Mouse (Mus musculus) limb, embryonic 14.5 days (tissue): ENCODE data around the gene Xrcc1. TPM values are rescaled to one million over a fixed set of nuclear protein-coding genes. Genes with fewer than 3 reads are reported as not detected.
A peak's percentile ranks its signal among the peaks of the same experiment; 100 is the strongest.
"Not testable (repeated sequence)": the region's sequence is repeated elsewhere in the genome, so short reads cannot be mapped to it uniquely, and the experiment has no call there.

Experiments used
- ATAC-seq: fragments of 200-750 bp; cut with Nextera tagmentation; 2 replicates; pipeline ENCODE4 v1.8.0; 2017; ENCODE audit warnings: low read depth, moderate number of reproducible peaks, moderate TSS enrichment; ENCODE audit not compliant: low FRiP score
- DNase-seq: peaks from one replicate; pipeline ENCODE4 v3.0.0-alpha.2; 2015; ENCODE audit warnings: low spot score
- H3K27ac ChIP-seq: fragments of 300-500 bp; sonication (generic); replicated peaks from 2 replicates; pipeline ENCODE4 v1.5.1; 2014; ENCODE audit warnings: low read depth, mild to moderate bottlenecking, low read length, moderate library complexity, mixed read lengths
- H3K27me3 ChIP-seq: fragments of 300-500 bp; sonication (generic); 2 replicates; pipeline ENCODE4 v1.6.1; 2014; ENCODE audit warnings: low read length, mixed read lengths; ENCODE audit not compliant: control insufficient read depth, insufficient read depth
- H3K36me3 ChIP-seq: fragments of 300-500 bp; sonication (generic); 2 replicates; pipeline ENCODE4 v1.6.1; 2014; ENCODE audit warnings: mild to moderate bottlenecking, low read length, moderate library complexity, mixed read lengths; ENCODE audit not compliant: control insufficient read depth, insufficient read depth
- H3K4me1 ChIP-seq: fragments of 300-500 bp; sonication (generic); 2 replicates; pipeline ENCODE4 v1.6.1; 2014; ENCODE audit warnings: antibody characterized with exemption, low read length, mixed read lengths; ENCODE audit not compliant: control insufficient read depth, insufficient read depth
- H3K4me2 ChIP-seq: fragments of 300-500 bp; sonication (generic); replicated peaks from 2 replicates; pipeline ENCODE4 v1.6.1; 2014; ENCODE audit warnings: low read depth, mild to moderate bottlenecking, low read length, moderate library complexity; ENCODE audit not compliant: severe bottlenecking
- H3K4me3 ChIP-seq: fragments of 300-500 bp; sonication (generic); replicated peaks from 2 replicates; pipeline ENCODE4 v1.5.1; 2014; ENCODE audit warnings: low read length
- H3K9ac ChIP-seq: fragments of 300-500 bp; sonication (generic); 2 replicates; pipeline ENCODE4 v1.6.1; 2014; ENCODE audit warnings: mild to moderate bottlenecking, low read depth, low read length, moderate library complexity; ENCODE audit not compliant: severe bottlenecking
- H3K9me3 ChIP-seq: fragments of 300-500 bp; sonication (generic); 2 replicates; pipeline ENCODE4 v1.6.1; 2016; ENCODE audit warnings: low read length; ENCODE audit not compliant: control insufficient read depth
- POLR2A ChIP-seq: fragments of 200-500 bp; IDR thresholded peaks from 2 replicates; pipeline ENCODE4 v1.8.0; 2012; ENCODE audit warnings: inconsistent platforms, mild to moderate bottlenecking, moderate library complexity, borderline replicate concordance; ENCODE audit not compliant: insufficient read depth, insufficient read length; ENCODE audit errors: extremely low read depth
- WGBS: fragments of 180-500 bp; shearing (Covaris S2); extraction: QIAGEN DNeasy Blood & Tissue Kit; methylation state at CpG from one replicate; pipeline ENCODE4 v1.1.7; 2014; 5-methylcytosine and 5-hydroxymethylcytosine counted together
- polyA plus RNA-seq, 2 experiments: library from polyadenylated mRNA; depleted of rRNA in 1 of 2; stranded (reverse) in 1 of 2; unstranded in 1 of 2; fragments of >200 nt; fragmentation: Nextera tagmentation in 1 of 2; extraction: Ambion mirVana in 1 of 2; gene quantifications; 2 replicates each; pipeline versions ENCODE4 v1.2.1 to v1.2.3; 2012 to 2014

The Xrcc1 gene
- polyA plus RNA-seq, 2 experiments = 103 to 133 TPM

GRCm38 (mm10) chr7:24507726-24508114 is 38.4 kb upstream of the Xrcc1 start:
- WGBS = under 1% methylated on average over 20 of the region's 20 CpGs

GRCm38 (mm10) chr7:24512355-24512754 is 33.7 kb upstream of the Xrcc1 start, which contains the start of gene AC161166.1:
Gene AC161166.1 (minus strand): TSS chr7:24512455.
- WGBS = 92% methylated on average over 7 of the region's 7 CpGs
- Histone ChIP-seq H3K4me1 (no peaks in the 10 kb centered on the region), H3K27ac (no peak within 1 kb of the TSS), H3K4me2 (no peak within 1 kb of the TSS), H3K9me3 (no peaks in the 10 kb centered on the region), H3K9ac (no peak within 1 kb of the TSS), H3K4me3 (no peak within 1 kb of the TSS), H3K27me3 (no peaks in the 10 kb centered on the region), H3K36me3 (peaks cover 15% of the 10 kb centered on the region)
- DNase-seq = no peak
- no peak for ATAC-seq
- TF ChIP-seq POLR2A = no peak

More at GRCm38 (mm10) chr7:24507726-24508114, 38.4 kb upstream of the Xrcc1 start:
- no peak for DNase-seq
- Histone ChIP-seq H3K4me3 (peak overlapping the region; percentile 83), H3K27me3 (no peaks in the 10 kb centered on the region), H3K27ac (peak overlapping the region; percentile 99), H3K4me2 (peak overlapping the region; percentile 76), H3K9me3 (no peaks in the 10 kb centered on the region), H3K36me3 (no peaks in the 10 kb centered on the region; the same call in 1 of the 2 replicates), H3K9ac (peak overlapping the region; percentile 96), H3K4me1 (peaks cover 15% of the 10 kb centered on the region)
- no peak for TF ChIP-seq POLR2A
- ATAC-seq = peak; percentile 7; the same call in 1 of the 2 replicates

GRCm38 (mm10) chr7:24516319-24516718 is 29.8 kb upstream of the Xrcc1 start:
- not testable (repeated sequence) for H3K27me3 ChIP-seq, H3K4me1 ChIP-seq, H3K4me2 ChIP-seq, ATAC-seq, H3K9me3 ChIP-seq, DNase-seq, H3K27ac ChIP-seq, H3K4me3 ChIP-seq, H3K9ac ChIP-seq
- 70% methylated on average over 8 of the region's 8 CpGs for WGBS
- H3K36me3 ChIP-seq = peaks cover 15% of the 10 kb centered on the region

GRCm38 (mm10) chr7:24517077-24517476 is 29.0 kb upstream of the Xrcc1 start:
- ATAC-seq (no peak), DNase-seq (no peak)
- Histone ChIP-seq H3K36me3 (peaks cover 15% of the 10 kb centered on the region), H3K4me2 (no peak overlapping the region), H3K27ac (no peak overlapping the region), H3K9me3 (no peaks in the 10 kb centered on the region), H3K4me1 (no peaks in the 10 kb centered on the region), H3K27me3 (no peaks in the 10 kb centered on the region), H3K4me3 (no peak overlapping the region), H3K9ac (no peak overlapping the region)
- 40% methylated on average over 5 of the region's 5 CpGs for WGBS
- no peak for TF ChIP-seq POLR2A

GRCm38 (mm10) chr7:24517654-24518053 is 28.4 kb upstream of the Xrcc1 start:
- ATAC-seq = no peak
- 42% methylated on average over 6 of the region's 6 CpGs for whole genome bisulfite sequencing
- Histone ChIP-seq H3K4me3 (no peak overlapping the region), H3K36me3 (peaks cover 15% of the 10 kb centered on the region), H3K4me2 (no peak overlapping the region), H3K27me3 (no peaks in the 10 kb centered on the region), H3K9ac (no peak overlapping the region), H3K4me1 (no peaks in the 10 kb centered on the region), H3K9me3 (no peaks in the 10 kb centered on the region), H3K27ac (no peak overlapping the region)
- no peak for TF ChIP-seq POLR2A
- no peak for DNase-seq

- WGBS = 54% methylated on average over 3 of the region's 3 CpGs
- DNase-seq (no peak), ATAC-seq (no peak)
- no peak overlapping the region for H3K4me3 ChIP-seq
- no peaks in the 10 kb centered on the region for H3K9me3 ChIP-seq
- H3K27me3 ChIP-seq = no peaks in the 10 kb centered on the region
- TF ChIP-seq POLR2A = no peak
- H3K27ac ChIP-seq = no peak overlapping the region
- peaks cover 15% of the 10 kb centered on the region for H3K36me3 ChIP-seq
- H3K4me1 ChIP-seq = no peaks in the 10 kb centered on the region
- no peak overlapping the region for H3K9ac ChIP-seq
- H3K4me2 ChIP-seq = no peak overlapping the region
Measured at GRCm38 (mm10) chr7:24519130-24519529, 27.0 kb upstream of the Xrcc1 start.

- WGBS = 90% methylated on average over 9 of the region's 10 CpGs
- not testable (repeated sequence) for H3K27me3 ChIP-seq, H3K36me3 ChIP-seq, H3K4me1 ChIP-seq, H3K4me2 ChIP-seq, H3K4me3 ChIP-seq, ATAC-seq, H3K9me3 ChIP-seq, H3K9ac ChIP-seq, H3K27ac ChIP-seq, DNase-seq
Measured at GRCm38 (mm10) chr7:24520054-24520453, 26.0 kb upstream of the Xrcc1 start.
